11 mouse cellular contexts compared by ENCODE assay signal in the genomic region with DNA sequence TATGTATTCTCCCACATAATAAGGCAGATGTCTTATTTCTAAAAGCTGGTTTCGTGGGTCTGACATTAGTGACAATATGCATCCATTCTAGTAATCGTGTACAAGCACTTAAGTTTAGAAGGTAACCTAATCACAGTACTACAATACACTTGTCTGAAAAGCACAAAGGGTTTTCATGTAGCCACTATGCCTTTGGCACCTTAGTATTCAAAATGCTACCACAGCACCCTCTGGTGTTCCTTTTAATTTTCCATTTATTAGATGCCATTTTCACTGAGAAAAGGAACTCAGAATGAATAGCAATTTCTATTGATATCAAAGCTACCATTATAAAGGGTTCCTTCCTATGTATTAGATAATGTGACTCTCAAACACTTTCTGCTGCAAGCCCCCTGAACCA. TPM values are rescaled to one million over a fixed set of nuclear protein-coding genes. Genes with fewer than 3 reads are reported as not detected.
DNase-seq lines count a peak whose midpoint lies in the region; ATAC-seq and TF ChIP-seq lines count a peak whose summit lies in the region.
"Had no signal": no experiment of that assay in that cellular context is flagged by ENCODE, and none has a peak within 500 bp of the region (broad histone marks: within the 10 kb centered on the region; RNA-seq: fewer than 3 reads in every experiment).

No protein-coding gene starts in this region.

- TF ChIP-seq EP300 in liver, postnatal 0 days (IDR thresholded peaks at IDR 0.05; ENCODE audit: low read depth), result no peak

- peak; percentile 62 for TF ChIP-seq CTCF in liver, postnatal 0 days (IDR thresholded peaks at IDR 0.05; ENCODE audit: low read depth)

- no peaks in the 10 kb centered on the region for H3K27me3 ChIP-seq in forebrain, embryonic 15.5 days
- H3K27me3 ChIP-seq in forebrain, embryonic 12.5 days, result no peaks in the 10 kb centered on the region
- H3K27me3 ChIP-seq in liver, postnatal 0 days (ENCODE audit: insufficient read depth, low read length), result no peaks in the 10 kb centered on the region
- H3K27me3 ChIP-seq in splenic B cell, adult 2 months (ENCODE audit: control insufficient read depth, insufficient read depth, low read length, poor library complexity, severe bottlenecking), result no peaks in the 10 kb centered on the region
- H3K27me3 ChIP-seq: embryonic facial prominence, embryonic 15.5 days; lung, embryonic 15.5 days had no signal

- H3K36me3 ChIP-seq in forebrain, embryonic 15.5 days, result no peaks in the 10 kb centered on the region
- no peaks in the 10 kb centered on the region for H3K36me3 ChIP-seq in forebrain, embryonic 12.5 days (replicated peaks)
- H3K36me3 ChIP-seq in liver, postnatal 0 days (replicated peaks; ENCODE audit: insufficient read depth, low read length), result no peaks in the 10 kb centered on the region
- no peaks in the 10 kb centered on the region for H3K36me3 ChIP-seq in splenic B cell, adult 2 months (ENCODE audit: control insufficient read depth, insufficient read depth, low read length, poor library complexity, severe bottlenecking)
- H3K36me3 ChIP-seq: embryonic facial prominence, embryonic 15.5 days; lung, embryonic 15.5 days had no signal

- no peak overlapping the region for H3K9ac ChIP-seq in forebrain, embryonic 15.5 days (replicated peaks)
- H3K9ac ChIP-seq in forebrain, embryonic 12.5 days, result no peak overlapping the region
- H3K9ac ChIP-seq in liver, postnatal 0 days (replicated peaks), result no peak overlapping the region
- H3K9ac ChIP-seq: embryonic facial prominence, embryonic 15.5 days; lung, embryonic 15.5 days had no signal

- peak; percentile 70 for ATAC-seq in forebrain, embryonic 15.5 days (replicated peaks)
- ATAC-seq in forebrain, embryonic 12.5 days (ENCODE audit: low FRiP score), result no peak
- no peak for ATAC-seq in liver, postnatal 0 days
- ATAC-seq in hematopoietic stem cell, adult 5-6 weeks (replicated peaks in 1 of 2; ENCODE audit: insufficient read depth in 1 of 2, low FRiP score in 2 of 2, low TSS enrichment in 1 of 2, low read depth in 1 of 2, poor library complexity in 2 of 2, severe bottlenecking in 2 of 2), result peak; percentile 46 to 53; a peak in 1 of 4 replicates

- 63% methylated on average over 2 of the region's 2 CpGs for WGBS in forebrain, embryonic 15.5 days
- 74% methylated on average over 2 of the region's 2 CpGs for WGBS in forebrain, embryonic 12.5 days
- 63% methylated on average over 2 of the region's 2 CpGs for WGBS in liver, postnatal 0 days (ENCODE audit: insufficient replicate concordance)

- H3K4me3 ChIP-seq in forebrain, embryonic 15.5 days, result no peak overlapping the region
- no peak overlapping the region for H3K4me3 ChIP-seq in forebrain, embryonic 12.5 days (replicated peaks)
- no peak overlapping the region for H3K4me3 ChIP-seq in liver, postnatal 0 days (ENCODE audit: low read depth, low read length)
- H3K4me3 ChIP-seq: embryonic facial prominence, embryonic 15.5 days; lung, embryonic 15.5 days had no signal

- no peak overlapping the region for H3K4me2 ChIP-seq in forebrain, embryonic 15.5 days (replicated peaks)
- H3K4me2 ChIP-seq in forebrain, embryonic 12.5 days, result no peak overlapping the region
- H3K4me2 ChIP-seq in liver, postnatal 0 days (ENCODE audit: low read depth, low read length), result no peak overlapping the region
- H3K4me2 ChIP-seq: embryonic facial prominence, embryonic 15.5 days; lung, embryonic 15.5 days had no signal

- H3K9me3 ChIP-seq in forebrain, embryonic 15.5 days, result no peaks in the 10 kb centered on the region
- no peaks in the 10 kb centered on the region for H3K9me3 ChIP-seq in forebrain, embryonic 12.5 days
- peaks cover 2% of the 10 kb centered on the region; the same call in 1 of the 2 replicates for H3K9me3 ChIP-seq in liver, postnatal 0 days (ENCODE audit: low read length)
- H3K9me3 ChIP-seq: embryonic facial prominence, embryonic 15.5 days; lung, embryonic 15.5 days had no signal

- no peak overlapping the region for H3K27ac ChIP-seq in forebrain, embryonic 15.5 days (replicated peaks)
- no peak overlapping the region for H3K27ac ChIP-seq in forebrain, embryonic 12.5 days
- no peak overlapping the region for H3K27ac ChIP-seq in liver, postnatal 0 days (ENCODE audit: low read depth)
- H3K27ac ChIP-seq: embryonic facial prominence, embryonic 15.5 days; lung, embryonic 15.5 days had no signal

- DNase-seq in liver, postnatal 0 days, result no peak
- no peak for DNase-seq in liver
- DNase-seq in splenic B cell, adult 2 months (ENCODE audit: low read depth, low spot score), result peak; percentile 45
- no peak for DNase-seq in urinary bladder, adult 18-20 months (ENCODE audit: low spot score in 2 of 2)
- DNase-seq in right cerebral cortex, postnatal 14 days, result no peak

- no peaks in the 10 kb centered on the region for H3K4me1 ChIP-seq in forebrain, embryonic 15.5 days
- no peaks in the 10 kb centered on the region for H3K4me1 ChIP-seq in forebrain, embryonic 12.5 days
- H3K4me1 ChIP-seq in liver, postnatal 0 days (ENCODE audit: insufficient read depth), result no peaks in the 10 kb centered on the region
- H3K4me1 ChIP-seq: embryonic facial prominence, embryonic 15.5 days; lung, embryonic 15.5 days had no signal

RNA-seq across cellular contexts. Expression of gene Adh5, which starts 11.1 kb away (rescaled TPM):
- 257 and 268 TPM in 2 replicates for polyA plus RNA-seq in forebrain, embryonic 15.5 days (2015; fragmentation: Nextera tagmentation; extraction: Ambion mirVana)
- 248 and 263 TPM in 2 replicates for polyA plus RNA-seq in forebrain, embryonic 12.5 days (2016; fragmentation: Nextera tagmentation; extraction: Ambion mirVana)
- 247 and 271 TPM in 2 replicates for polyA plus RNA-seq in liver, postnatal 0 days (2015; fragmentation: Nextera tagmentation; extraction: Ambion mirVana)
- 136 and 163 TPM in 2 replicates for total RNA-seq in hematopoietic stem cell, adult 5-6 weeks (2017)

RNA-seq across cellular contexts. Expression of gene Adh4, which starts 16.6 kb away (rescaled TPM):
- polyA plus RNA-seq in forebrain, embryonic 15.5 days (2015; fragmentation: Nextera tagmentation; extraction: Ambion mirVana), result not detected in 2 replicates
- not detected in 2 replicates for polyA plus RNA-seq in forebrain, embryonic 12.5 days (2016; fragmentation: Nextera tagmentation; extraction: Ambion mirVana)
- polyA plus RNA-seq in liver, postnatal 0 days (2015; fragmentation: Nextera tagmentation; extraction: Ambion mirVana), result 0.82 and 1.6 TPM in 2 replicates
- total RNA-seq in hematopoietic stem cell, adult 5-6 weeks (2017), result not detected in 2 replicates
- polyA plus RNA-seq: embryonic facial prominence, embryonic 15.5 days; lung, embryonic 15.5 days; spleen, adult 2 months had no signal

RNA-seq across cellular contexts. Expression of gene Metap1, which starts 57.5 kb away (rescaled TPM):
- 43.3 and 44.8 TPM in 2 replicates for polyA plus RNA-seq in forebrain, embryonic 15.5 days (2015; fragmentation: Nextera tagmentation; extraction: Ambion mirVana)
- 43.8 and 47.0 TPM in 2 replicates for polyA plus RNA-seq in forebrain, embryonic 12.5 days (2016; fragmentation: Nextera tagmentation; extraction: Ambion mirVana)
- polyA plus RNA-seq in liver, postnatal 0 days (2015; fragmentation: Nextera tagmentation; extraction: Ambion mirVana), result 17.3 and 17.4 TPM in 2 replicates
- total RNA-seq in hematopoietic stem cell, adult 5-6 weeks (2017), result 58.4 and 63.5 TPM in 2 replicates

Comparison
In these comparisons a context has a peak if more than half of its experiments do, and no peak if none do; other contexts are left out.
1. ATAC-seq: peak in forebrain, embryonic 15.5 days (single experiment) and hematopoietic stem cell, adult 5-6 weeks (2 of 2); none in forebrain, embryonic 12.5 days (single experiment) and liver, postnatal 0 days (single experiment).